Mouse (Mus musculus): ENCODE measurements around the gene Cplx2. TPM values are rescaled to one million over a fixed set of nuclear protein-coding genes. Genes with fewer than 3 reads are reported as not detected.
A peak's percentile ranks its signal among the peaks of the same experiment; 100 is the strongest.

Cplx2 gene
- polyA plus RNA-seq, 1 experiment from 2014 or later = 22.0 TPM

DNA sequence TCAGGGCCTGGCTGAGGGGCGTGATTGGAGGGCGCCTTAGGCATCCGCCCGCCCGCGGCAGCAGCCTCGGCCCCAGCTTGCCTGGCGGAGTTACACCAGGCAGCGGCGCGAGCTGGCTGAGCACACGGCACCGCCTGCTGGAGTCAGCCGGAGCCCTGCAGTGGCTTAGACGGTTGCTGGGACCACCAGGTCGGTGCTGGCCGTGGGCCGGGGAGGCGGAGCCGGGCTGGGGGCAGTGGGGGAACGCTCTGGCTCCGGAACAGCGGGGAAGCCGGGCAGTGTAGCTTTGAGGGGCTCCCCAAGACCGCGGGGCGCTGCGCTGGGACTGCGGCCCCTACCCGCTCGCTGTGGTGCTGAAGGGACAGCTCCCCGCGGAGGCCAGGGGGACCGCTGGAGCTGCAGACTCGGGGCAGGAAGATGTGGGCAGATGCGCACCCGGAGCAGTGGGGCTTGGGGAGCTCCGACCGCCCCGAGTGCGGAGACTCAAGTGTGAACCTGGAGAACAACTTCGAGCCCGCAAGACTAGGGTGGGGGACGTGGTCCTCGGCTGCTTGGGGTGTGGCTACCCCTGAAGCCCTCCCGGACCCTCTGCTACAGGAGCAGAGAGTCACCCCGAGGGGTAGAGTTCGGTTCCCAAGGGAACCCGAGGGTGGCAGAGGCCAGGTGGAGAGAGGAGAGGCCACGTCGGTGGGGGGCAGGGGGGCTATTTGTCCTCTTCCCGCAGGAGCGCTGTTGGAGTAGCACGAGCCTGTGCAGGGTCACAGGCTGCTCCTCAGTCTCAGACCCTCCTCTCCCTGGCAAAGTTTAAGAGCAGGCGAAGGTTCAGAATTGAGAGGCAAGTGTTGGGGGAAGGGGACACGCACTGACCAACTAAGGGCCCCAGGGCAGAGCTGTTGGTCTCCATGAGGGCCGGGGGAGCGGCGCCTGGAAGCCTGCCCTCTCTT is 510 bp downstream of the Cplx2 start:
- peaks cover 48% of the 10 kb centered on the region for H3K4me1 ChIP-seq
- H3K4me3 ChIP-seq = peak overlapping the region; percentile 52
- WGBS = under 1% methylated on average over 58 of the region's 59 CpGs
- peak overlapping the region; percentile 66 for H3K9ac ChIP-seq (replicated peaks)
- peaks cover 22% of the 10 kb centered on the region for H3K27me3 ChIP-seq
- H3K36me3 ChIP-seq = no peaks in the 10 kb centered on the region
- H3K4me2 ChIP-seq (replicated peaks) = peak overlapping the region; percentile 83
- H3K27ac ChIP-seq (replicated peaks) = peak overlapping the region; percentile 86
- ATAC-seq (ENCODE audit: low FRiP score, low read depth) = peak; percentile 82
- no peaks in the 10 kb centered on the region for H3K9me3 ChIP-seq

DNA sequence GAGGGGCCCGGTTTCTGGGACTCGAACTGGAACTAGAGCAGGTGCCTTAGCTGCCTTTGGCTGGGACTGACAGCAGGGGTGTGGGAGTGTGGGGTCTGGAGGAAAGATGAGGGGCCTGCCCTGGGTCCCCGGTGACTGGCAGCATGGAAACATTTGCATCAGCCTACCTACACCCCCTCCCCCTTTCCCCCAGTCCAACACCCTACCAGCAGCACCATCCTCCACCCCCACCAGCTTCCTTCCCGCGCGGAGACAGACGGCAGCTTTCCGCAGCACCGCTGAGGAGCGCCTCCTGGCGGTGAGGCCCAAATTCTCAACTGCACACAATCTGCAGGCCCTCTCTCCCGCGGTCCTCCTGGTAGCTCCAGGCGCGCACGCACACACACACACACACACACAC is 1.5 kb downstream of the Cplx2 start:
- Histone ChIP-seq H3K4me1 (peaks cover 48% of the 10 kb centered on the region), H3K9ac (replicated peaks) (no peak overlapping the region)

DNA sequence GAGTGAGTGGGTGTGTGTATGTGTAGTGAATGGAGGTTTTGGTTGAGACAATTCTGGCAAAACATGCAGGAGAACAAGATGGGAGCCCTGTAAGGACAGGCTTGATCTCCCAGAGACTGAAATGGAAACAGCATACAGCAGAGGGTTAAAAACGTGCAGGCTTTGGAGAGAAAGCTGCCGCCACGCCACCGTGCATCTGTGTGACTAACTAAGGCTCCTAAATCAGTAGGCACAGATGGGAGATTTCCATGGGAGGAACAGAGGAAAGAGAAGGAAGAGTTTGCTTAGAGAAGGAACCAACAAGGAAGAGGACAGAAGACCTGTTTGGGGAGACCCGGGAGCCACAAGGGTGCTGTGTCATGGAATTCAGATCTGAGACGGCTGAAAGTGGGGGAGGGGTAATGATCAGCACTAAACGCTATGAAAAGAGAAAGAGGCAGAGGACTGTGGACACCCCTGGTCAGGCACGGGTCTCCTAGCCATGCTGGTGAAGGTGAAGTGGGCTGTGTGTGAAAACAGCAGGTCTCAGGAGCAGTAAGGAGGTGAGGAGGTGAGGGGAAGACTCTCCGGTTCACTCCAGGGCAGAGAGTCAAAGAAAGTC is 3.1 kb downstream of the Cplx2 start:
- ATAC-seq (ENCODE audit: low FRiP score, low read depth) = no peak
- Histone ChIP-seq H3K4me3 (no peak overlapping the region), H3K9me3 (peaks cover 6% of the 10 kb centered on the region; the same call in 1 of the 2 replicates), H3K27me3 (peaks cover 22% of the 10 kb centered on the region), H3K27ac (replicated peaks) (no peak overlapping the region), H3K36me3 (no peaks in the 10 kb centered on the region), H3K9ac (replicated peaks) (no peak overlapping the region), H3K4me2 (replicated peaks) (peak overlapping the region; percentile 17; the same call in 1 of the 2 replicates), H3K4me1 (peaks cover 44% of the 10 kb centered on the region)
- WGBS = 39% methylated on average over 9 of the region's 9 CpGs

More for the DNA sequence above, 1.5 kb downstream of the Cplx2 start:
- peak; percentile 55; the same call in 1 of the 2 replicates for ATAC-seq (ENCODE audit: low FRiP score, low read depth)
- WGBS = 2% methylated on average over 13 of the region's 16 CpGs
- Histone ChIP-seq H3K27me3 (peaks cover 22% of the 10 kb centered on the region), H3K27ac (replicated peaks) (peak overlapping the region; percentile 86; the same call in 1 of the 2 replicates), H3K9me3 (no peaks in the 10 kb centered on the region), H3K36me3 (no peaks in the 10 kb centered on the region), H3K4me3 (peak overlapping the region; percentile 52), H3K4me2 (replicated peaks) (peak overlapping the region; percentile 83)

DNA sequence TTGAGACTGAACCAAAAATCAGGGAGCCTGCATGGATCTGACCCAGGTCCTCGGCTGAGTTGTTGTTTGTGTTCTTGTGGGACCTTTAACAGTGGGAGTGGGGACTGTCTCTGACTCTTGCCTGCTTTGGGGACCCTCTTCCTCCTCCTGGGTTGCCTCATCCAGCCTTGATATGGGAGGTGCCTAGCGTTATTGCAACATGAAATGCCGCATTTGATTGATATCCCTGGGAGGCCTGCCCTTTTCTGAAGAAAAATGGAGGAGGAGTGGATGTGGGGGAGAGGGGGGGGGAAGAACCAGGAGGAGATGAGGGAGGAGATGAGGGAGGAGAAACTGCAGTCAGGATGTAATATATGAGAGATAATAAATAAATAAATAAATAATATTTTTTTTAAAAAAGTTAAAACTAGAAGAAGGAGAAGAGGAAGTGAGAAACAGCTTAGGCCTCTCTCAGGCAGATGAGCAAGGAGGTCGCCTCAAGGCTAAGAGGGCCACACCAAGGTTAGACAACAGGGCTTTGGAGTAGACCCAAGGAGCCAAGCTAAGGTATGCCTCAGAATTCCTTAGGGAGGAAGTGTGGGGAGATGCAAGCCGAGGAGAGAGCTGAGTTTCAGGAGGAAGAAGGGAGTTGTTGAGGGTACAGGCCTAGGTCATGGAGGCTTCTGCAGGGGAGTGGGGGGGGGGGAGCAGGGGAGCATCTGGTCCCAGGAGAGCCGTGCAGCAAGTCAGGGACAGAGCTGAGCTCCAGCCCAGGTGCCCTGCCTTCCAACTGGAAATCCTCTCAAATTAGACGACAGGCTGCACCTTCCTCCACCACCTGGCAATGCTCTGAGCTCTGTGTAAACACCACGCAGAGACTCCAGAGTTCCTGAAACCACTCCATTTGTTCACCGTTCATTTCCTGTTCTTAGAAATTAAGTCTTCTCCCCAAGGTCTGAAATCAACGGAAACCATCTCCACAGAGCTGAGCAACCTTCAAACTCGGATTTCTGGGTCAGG is 4.6 kb downstream of the Cplx2 start:
- WGBS = 77% methylated on average over 11 of the region's 11 CpGs
- no peak for ATAC-seq (ENCODE audit: low FRiP score, low read depth)
- H3K9me3 ChIP-seq = peaks cover 6% of the 10 kb centered on the region; the same call in 1 of the 2 replicates
- H3K4me3 ChIP-seq = no peak overlapping the region
- 0 out of 2 replicates have a peak, but pooled peaks cover 7% of the 10 kb centered on the region for H3K27me3 ChIP-seq
- no peak overlapping the region for H3K9ac ChIP-seq (replicated peaks)
- no peak overlapping the region for H3K4me2 ChIP-seq (replicated peaks)
- no peak overlapping the region for H3K27ac ChIP-seq (replicated peaks)
- H3K36me3 ChIP-seq = no peaks in the 10 kb centered on the region
- peaks cover 33% of the 10 kb centered on the region for H3K4me1 ChIP-seq

DNA sequence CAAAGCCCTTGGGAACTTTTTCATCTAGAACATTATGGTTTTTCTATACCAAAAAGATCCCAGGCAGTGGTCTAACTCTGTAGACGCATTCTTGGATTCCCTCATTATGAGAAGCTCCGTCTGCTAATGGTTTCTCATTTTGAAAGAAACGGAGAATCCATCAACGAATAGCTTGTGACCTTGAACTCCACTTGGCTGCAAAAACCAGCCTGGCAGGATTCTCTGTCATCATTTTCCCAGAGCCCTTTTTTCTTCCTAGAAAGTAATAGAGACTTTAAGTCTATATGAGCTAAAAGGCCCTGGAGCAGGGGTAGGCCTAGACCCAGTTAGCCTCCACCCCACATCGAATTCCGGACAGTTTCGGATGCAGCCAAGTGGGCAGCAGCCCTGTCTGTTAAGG is 5.6 kb downstream of the Cplx2 start:
- Histone ChIP-seq H3K36me3 (no peaks in the 10 kb centered on the region), H3K4me3 (no peak overlapping the region), H3K9me3 (peaks cover 6% of the 10 kb centered on the region; the same call in 1 of the 2 replicates), H3K27me3 (0 out of 2 replicates have a peak, but pooled peaks cover 5% of the 10 kb centered on the region), H3K4me2 (replicated peaks) (no peak overlapping the region), H3K9ac (replicated peaks) (no peak overlapping the region), H3K27ac (replicated peaks) (no peak overlapping the region), H3K4me1 (peaks cover 25% of the 10 kb centered on the region)
- 88% methylated on average over 7 of the region's 7 CpGs for WGBS
- ATAC-seq (ENCODE audit: low FRiP score, low read depth) = no peak

DNA sequence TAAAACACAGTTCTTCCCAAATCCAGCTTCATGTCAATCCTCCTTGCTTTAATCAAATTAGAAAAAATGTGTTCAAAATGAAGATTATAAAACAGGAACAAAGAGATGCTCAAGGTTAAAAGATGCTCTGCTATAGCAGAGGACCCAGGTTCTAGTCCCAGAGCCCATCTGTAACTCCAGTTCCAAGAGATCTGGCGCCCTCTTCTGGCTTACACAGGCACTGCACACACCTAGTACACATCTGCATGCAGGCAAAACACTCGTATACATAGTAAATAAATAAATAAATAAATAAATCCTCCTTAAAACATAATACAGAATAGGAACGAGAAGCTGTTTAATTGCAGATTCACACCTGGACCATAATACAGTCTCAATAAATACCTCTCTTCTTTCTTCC is 6.9 kb downstream of the Cplx2 start:
- 71% methylated on average over 3 of the region's 3 CpGs for WGBS
- Histone ChIP-seq H3K9ac (replicated peaks) (no peak overlapping the region), H3K27me3 (0 out of 2 replicates have a peak, but pooled peaks cover 5% of the 10 kb centered on the region)

GRCm38 (mm10) chr13:54380421-54380820 is 9.3 kb downstream of the Cplx2 start:
- Histone ChIP-seq H3K4me3 (no peak overlapping the region), H3K27ac (replicated peaks) (no peak overlapping the region), H3K4me2 (replicated peaks) (no peak overlapping the region), H3K9ac (replicated peaks) (no peak overlapping the region), H3K36me3 (no peaks in the 10 kb centered on the region), H3K27me3 (no peaks in the 10 kb centered on the region), H3K9me3 (peaks cover 6% of the 10 kb centered on the region; the same call in 1 of the 2 replicates), H3K4me1 (peaks cover 15% of the 10 kb centered on the region)
- no peak for ATAC-seq (ENCODE audit: low FRiP score, low read depth)
- WGBS = 83% methylated on average over 4 of the region's 5 CpGs

More for the DNA sequence above, 6.9 kb downstream of the Cplx2 start:
- Histone ChIP-seq H3K9me3 (peaks cover 6% of the 10 kb centered on the region; the same call in 1 of the 2 replicates), H3K4me2 (replicated peaks) (no peak overlapping the region), H3K27ac (replicated peaks) (no peak overlapping the region), H3K36me3 (no peaks in the 10 kb centered on the region), H3K4me1 (peaks cover 13% of the 10 kb centered on the region; the same call in 1 of the 2 replicates), H3K4me3 (no peak overlapping the region)
- no peak for ATAC-seq (ENCODE audit: low FRiP score, low read depth)

DNA sequence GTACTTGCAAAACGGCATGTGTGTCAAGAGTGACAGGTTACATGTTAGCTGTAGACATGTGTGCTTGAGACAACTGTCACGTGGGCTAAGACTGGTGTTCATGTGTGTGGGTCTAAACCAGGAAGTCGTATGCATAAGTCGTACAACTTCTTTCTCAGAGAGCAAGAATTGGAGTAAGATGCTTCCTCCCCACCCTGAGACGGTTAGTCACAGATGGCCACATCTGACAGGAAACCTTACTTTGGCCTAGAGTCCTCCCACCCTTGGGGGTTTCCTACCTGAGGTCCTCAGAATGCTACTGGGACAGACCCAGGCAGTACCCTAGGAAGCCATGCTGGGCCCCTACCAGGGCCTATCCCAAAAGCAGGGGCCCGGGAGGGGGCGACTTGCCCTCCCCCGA is 10.2 kb downstream of the Cplx2 start:
- Histone ChIP-seq H3K27ac (replicated peaks) (no peak overlapping the region), H3K27me3 (no peaks in the 10 kb centered on the region; the same call in 1 of the 2 replicates), H3K4me3 (no peak overlapping the region), H3K36me3 (no peaks in the 10 kb centered on the region), H3K4me2 (replicated peaks) (no peak overlapping the region), H3K9ac (replicated peaks) (no peak overlapping the region), H3K9me3 (peaks cover 6% of the 10 kb centered on the region; the same call in 1 of the 2 replicates), H3K4me1 (peaks cover 15% of the 10 kb centered on the region)
- no peak for ATAC-seq (ENCODE audit: low FRiP score, low read depth)
- WGBS = 89% methylated on average over 8 of the region's 8 CpGs

- no peak for ATAC-seq (ENCODE audit: low FRiP score, low read depth)
- no peak overlapping the region for H3K27ac ChIP-seq (replicated peaks)
- no peaks in the 10 kb centered on the region for H3K9me3 ChIP-seq
- H3K36me3 ChIP-seq = no peaks in the 10 kb centered on the region
- H3K4me2 ChIP-seq (replicated peaks) = no peak overlapping the region
- H3K9ac ChIP-seq (replicated peaks) = no peak overlapping the region
- WGBS = 86% methylated on average over 5 of the region's 5 CpGs
- H3K4me1 ChIP-seq = peaks cover 23% of the 10 kb centered on the region
- H3K27me3 ChIP-seq = no peaks in the 10 kb centered on the region; the same call in 1 of the 2 replicates
- H3K4me3 ChIP-seq = no peak overlapping the region
Observed at GRCm38 (mm10) chr13:54383531-54383930, 12.4 kb downstream of the Cplx2 start.

DNA sequence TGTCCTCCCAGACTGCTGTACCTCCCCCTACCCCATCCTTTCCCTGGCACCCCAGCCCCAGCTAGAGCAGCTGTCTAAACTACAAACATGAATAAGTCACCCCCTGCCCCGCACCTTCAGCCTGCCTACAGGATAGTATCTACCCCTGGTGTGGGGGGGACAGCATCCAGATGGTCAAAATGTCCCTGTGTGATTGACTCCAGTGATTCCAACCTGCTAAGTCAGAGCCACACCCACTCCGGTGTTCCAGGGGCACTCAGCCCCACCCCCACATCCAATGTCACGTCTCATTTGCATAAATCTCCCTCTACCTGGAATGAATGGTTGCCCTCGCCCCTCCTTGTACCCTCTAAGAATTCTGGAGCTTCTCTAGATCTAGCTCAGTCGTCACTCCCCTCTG is 13.4 kb downstream of the Cplx2 start:
- Histone ChIP-seq H3K27ac (replicated peaks) (no peak overlapping the region), H3K27me3 (no peaks in the 10 kb centered on the region; the same call in 1 of the 2 replicates), H3K9me3 (no peaks in the 10 kb centered on the region), H3K36me3 (no peaks in the 10 kb centered on the region), H3K9ac (replicated peaks) (no peak overlapping the region), H3K4me2 (replicated peaks) (no peak overlapping the region), H3K4me1 (peaks cover 23% of the 10 kb centered on the region), H3K4me3 (no peak overlapping the region)
- ATAC-seq (ENCODE audit: low FRiP score, low read depth) = no peak
- 33% methylated on average over 5 of the region's 5 CpGs for WGBS
